Mouse (Mus musculus) embryonic facial prominence, embryonic 12.5 days (tissue): ENCODE measurements around the gene Glod4. TPM values are rescaled to one million over a fixed set of nuclear protein-coding genes. Genes with fewer than 3 reads are reported as not detected.

ENCODE experiments used
- ATAC-seq: fragments of 200-750 bp; cut with Nextera tagmentation; 2 replicates; pipeline ENCODE4 v1.8.0; 2017; ENCODE audit not compliant: insufficient number of reproducible peaks, insufficient read depth, low FRiP score, low TSS enrichment
- H3K27ac ChIP-seq: fragments of 300-500 bp; sonication (generic); 2 replicates; pipeline ENCODE4 v1.5.1; 2016; ENCODE audit warnings: mild to moderate bottlenecking
- H3K27me3 ChIP-seq: fragments of 300-500 bp; sonication (generic); 2 replicates; pipeline ENCODE4 v1.6.1; 2016; ENCODE audit warnings: mild to moderate bottlenecking, moderate library complexity
- H3K36me3 ChIP-seq: fragments of 300-500 bp; sonication (generic); 2 replicates; pipeline ENCODE4 v1.6.1; 2016; ENCODE audit warnings: mild to moderate bottlenecking
- H3K4me1 ChIP-seq: fragments of 300-500 bp; sonication (generic); 2 replicates; pipeline ENCODE4 v1.6.1; 2016
- H3K4me2 ChIP-seq: fragments of 300-500 bp; sonication (generic); replicated peaks from 2 replicates; pipeline ENCODE4 v1.6.1; 2016; ENCODE audit warnings: mild to moderate bottlenecking, moderate library complexity
- H3K4me3 ChIP-seq: fragments of 300-500 bp; sonication (generic); 2 replicates; pipeline ENCODE4 v1.5.1; 2016; ENCODE audit warnings: mild to moderate bottlenecking
- H3K9ac ChIP-seq: fragments of 300-500 bp; sonication (generic); 2 replicates; pipeline ENCODE4 v1.6.1; 2016; ENCODE audit warnings: mild to moderate bottlenecking, moderate library complexity
- H3K9me3 ChIP-seq: fragments of 300-500 bp; sonication (generic); 2 replicates; pipeline ENCODE4 v1.6.1; 2016; ENCODE audit warnings: mild to moderate bottlenecking, moderate library complexity
- WGBS: fragments of 180-500 bp; shearing (Covaris S2); methylation state at CpG from one replicate; pipeline ENCODE4 v1.1.7; 2016; 5-methylcytosine and 5-hydroxymethylcytosine counted together
- polyA plus RNA-seq: library from polyadenylated mRNA; unstranded; fragments of >200 nt; fragmentation: Nextera tagmentation; extraction: Ambion mirVana; gene quantifications from 2 replicates; pipeline ENCODE4 v1.2.1, GENCODE M21; 2016

Gene Glod4
- polyA plus RNA-seq, 1 experiment from 2014 or later: 126 TPM

GRCm38 (mm10) chr11:76135641-76136437 is 107.7 kb downstream of the Glod4 start:
- Histone ChIP-seq H3K27ac (no peak overlapping the region), H3K27me3 (no peaks in the 10 kb centered on the region), H3K36me3 (peaks cover 31% of the 10 kb centered on the region), H3K4me2 (no peak overlapping the region), H3K4me1 (no peaks in the 10 kb centered on the region), H3K4me3 (no peak overlapping the region), H3K9ac (no peak overlapping the region), H3K9me3 (no peaks in the 10 kb centered on the region)
- 81% methylated on average over 7 of the region's 7 CpGs for WGBS
- no peak for ATAC-seq

DNA sequence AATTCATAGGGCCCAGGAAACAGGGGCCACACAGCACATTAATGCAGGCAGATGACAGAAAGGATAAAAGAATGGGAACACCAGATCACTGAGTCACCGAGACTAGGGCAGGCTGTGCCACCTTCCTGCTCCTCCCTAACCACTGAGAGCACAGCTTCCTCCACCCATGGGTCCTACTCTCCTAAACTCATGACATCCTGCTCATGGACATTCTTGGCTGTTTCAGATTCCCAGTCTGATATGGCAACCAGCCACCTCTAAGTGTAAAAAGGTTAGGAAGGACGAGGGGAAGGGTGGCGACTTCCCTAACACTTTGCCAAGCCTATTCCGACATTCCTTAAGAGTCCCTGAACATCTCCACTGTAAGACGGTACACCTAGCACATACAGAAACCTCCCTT is 112.7 kb downstream of the Glod4 start:
- Histone ChIP-seq H3K27ac (no peak overlapping the region), H3K9me3 (no peaks in the 10 kb centered on the region), H3K27me3 (no peaks in the 10 kb centered on the region), H3K36me3 (peaks cover 20% of the 10 kb centered on the region), H3K9ac (no peak overlapping the region), H3K4me1 (peaks cover 2% of the 10 kb centered on the region), H3K4me3 (no peak overlapping the region), H3K4me2 (no peak overlapping the region)
- WGBS: 86% methylated on average over 5 of the region's 5 CpGs
- ATAC-seq: no peak

- Histone ChIP-seq H3K27ac (peak overlapping the region; percentile 70), H3K4me1 (peaks cover 28% of the 10 kb centered on the region), H3K4me3 (no peak overlapping the region), H3K9me3 (no peaks in the 10 kb centered on the region), H3K9ac (no peak overlapping the region), H3K27me3 (no peaks in the 10 kb centered on the region), H3K36me3 (no peaks in the 10 kb centered on the region), H3K4me2 (peak overlapping the region; percentile 11; the same call in 1 of the 2 replicates)
- ATAC-seq: 0 out of 2 replicates have a peak, but pooled peaks have one; percentile 52
- WGBS: 33% methylated on average over 8 of the region's 8 CpGs
Measured at GRCm38 (mm10) chr11:76125386-76125785, 118.1 kb downstream of the Glod4 start.

DNA sequence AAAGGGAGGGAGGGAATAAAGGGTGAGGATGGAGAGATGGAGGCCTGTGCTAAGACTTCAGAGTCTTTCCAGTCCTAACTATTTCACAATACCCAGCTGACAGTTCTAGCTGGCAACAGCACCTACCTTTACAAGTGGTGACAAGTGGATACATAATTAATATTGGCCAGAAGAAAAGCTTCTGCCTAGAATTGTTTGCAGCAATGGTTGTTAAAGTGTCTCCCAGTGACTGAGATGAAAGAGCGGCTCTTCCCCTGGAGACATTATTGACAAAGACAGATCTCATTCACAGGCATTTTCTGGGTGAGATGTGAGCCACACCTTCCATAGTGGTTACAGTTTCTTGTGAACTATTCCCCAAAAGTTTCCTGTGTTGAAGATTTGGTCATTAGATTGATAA is 120.0 kb downstream of the Glod4 start:
- Histone ChIP-seq H3K4me1 (peaks cover 34% of the 10 kb centered on the region), H3K9me3 (no peaks in the 10 kb centered on the region), H3K27ac (no peak overlapping the region), H3K4me3 (no peak overlapping the region), H3K9ac (no peak overlapping the region), H3K27me3 (no peaks in the 10 kb centered on the region), H3K36me3 (0 out of 2 replicates have a peak, but pooled peaks cover 2% of the 10 kb centered on the region), H3K4me2 (no peak overlapping the region)
- WGBS: 92% methylated on average over 1 of the region's 1 CpGs
- no peak for ATAC-seq

GRCm38 (mm10) chr11:76122571-76122970 is 121.0 kb downstream of the Glod4 start:
- Histone ChIP-seq H3K9me3 (no peaks in the 10 kb centered on the region), H3K4me2 (no peak overlapping the region), H3K27ac (no peak overlapping the region; the same call in 1 of the 2 replicates), H3K9ac (no peak overlapping the region), H3K4me3 (no peak overlapping the region), H3K27me3 (no peaks in the 10 kb centered on the region), H3K36me3 (0 out of 2 replicates have a peak, but pooled peaks cover 4% of the 10 kb centered on the region), H3K4me1 (peaks cover 34% of the 10 kb centered on the region)
- WGBS: 66% methylated on average over 2 of the region's 2 CpGs
- ATAC-seq: no peak

- no peak overlapping the region for H3K4me2 ChIP-seq
- ATAC-seq: no peak
- H3K9me3 ChIP-seq: no peaks in the 10 kb centered on the region
- H3K4me3 ChIP-seq: no peak overlapping the region
- peaks cover 34% of the 10 kb centered on the region for H3K4me1 ChIP-seq
- peak overlapping the region; percentile 24; the same call in 1 of the 2 replicates for H3K27ac ChIP-seq
- H3K9ac ChIP-seq: no peak overlapping the region
- H3K36me3 ChIP-seq: peaks cover 13% of the 10 kb centered on the region; the same call in 1 of the 2 replicates
- no peaks in the 10 kb centered on the region for H3K27me3 ChIP-seq
- WGBS: 77% methylated on average over 4 of the region's 4 CpGs
Measured at GRCm38 (mm10) chr11:76121086-76121485, 122.4 kb downstream of the Glod4 start.

- Histone ChIP-seq H3K4me2 (no peak overlapping the region), H3K9me3 (no peaks in the 10 kb centered on the region), H3K4me1 (peaks cover 28% of the 10 kb centered on the region), H3K27ac (peak overlapping the region; percentile 79), H3K36me3 (peaks cover 14% of the 10 kb centered on the region), H3K4me3 (no peak overlapping the region), H3K9ac (no peak overlapping the region), H3K27me3 (no peaks in the 10 kb centered on the region)
- 0 out of 2 replicates have a peak, but pooled peaks have one; percentile 52 for ATAC-seq
- WGBS: 25% methylated on average over 10 of the region's 10 CpGs
Measured at GRCm38 (mm10) chr11:76120407-76120901, 123.1 kb downstream of the Glod4 start.

- WGBS: 100% methylated on average over 3 of the region's 3 CpGs
- Histone ChIP-seq H3K9ac (no peak overlapping the region), H3K4me3 (no peak overlapping the region), H3K4me1 (peaks cover 22% of the 10 kb centered on the region), H3K27ac (no peak overlapping the region), H3K27me3 (no peaks in the 10 kb centered on the region), H3K36me3 (peaks cover 20% of the 10 kb centered on the region), H3K9me3 (no peaks in the 10 kb centered on the region), H3K4me2 (no peak overlapping the region)
- ATAC-seq: no peak
Measured at GRCm38 (mm10) chr11:76110416-76110815, 133.1 kb downstream of the Glod4 start.

DNA sequence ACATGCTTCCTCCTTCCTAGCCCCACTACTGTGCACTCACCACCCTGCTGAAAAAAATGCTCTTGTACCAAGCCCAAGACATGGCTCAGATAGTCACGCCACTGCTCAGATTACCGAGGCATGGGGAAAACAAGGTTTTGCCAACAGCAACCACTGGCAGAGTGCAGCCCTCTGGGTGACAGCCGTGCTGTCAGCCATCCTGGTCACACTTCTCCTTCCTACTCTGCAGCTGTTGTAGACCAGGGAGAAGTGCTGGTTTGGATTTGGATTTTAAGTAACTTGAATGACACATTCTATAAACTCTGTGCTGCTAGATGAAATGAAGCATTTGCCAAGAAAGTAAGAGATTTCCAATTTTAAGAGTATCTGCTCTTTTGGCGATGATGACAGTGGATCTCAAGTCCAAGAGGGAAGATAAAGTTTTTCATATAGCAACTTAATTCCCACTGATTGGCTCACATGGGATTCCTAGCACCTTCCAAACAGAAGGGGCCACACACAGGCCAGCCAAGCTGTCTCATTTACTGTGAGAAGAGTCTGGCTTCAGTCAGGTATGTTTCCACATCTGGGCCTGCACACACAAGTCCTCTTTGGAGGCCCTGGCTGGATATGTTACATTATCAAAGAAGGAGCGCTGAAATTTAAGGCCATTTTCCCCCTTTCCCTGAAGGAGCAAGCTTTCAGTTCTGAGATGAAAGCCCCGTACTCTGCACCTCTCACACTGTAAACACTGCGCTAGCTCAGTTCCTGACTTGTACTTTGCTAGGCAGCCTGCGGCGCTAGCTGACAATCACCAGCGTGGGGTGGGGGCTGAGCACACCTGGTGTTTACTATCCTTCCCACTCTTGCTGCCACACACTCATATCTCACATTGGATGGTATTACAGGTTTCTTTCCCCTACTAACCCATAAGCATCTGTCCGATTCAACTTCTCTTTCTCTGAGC is 136.7 kb downstream of the Glod4 start:
- 65% methylated on average over 11 of the region's 11 CpGs for WGBS
- H3K27ac ChIP-seq: peak overlapping the region; percentile 78

GRCm38 (mm10) chr11:76101154-76101553 is 142.4 kb downstream of the Glod4 start:
- no peak overlapping the region for H3K9ac ChIP-seq
- no peak for ATAC-seq
- H3K4me1 ChIP-seq: peaks cover 26% of the 10 kb centered on the region
- H3K9me3 ChIP-seq: no peaks in the 10 kb centered on the region
- H3K27ac ChIP-seq: peak overlapping the region; percentile 54; the same call in 1 of the 2 replicates
- no peaks in the 10 kb centered on the region for H3K27me3 ChIP-seq
- H3K36me3 ChIP-seq: 0 out of 2 replicates have a peak, but pooled peaks cover 8% of the 10 kb centered on the region
- no peak overlapping the region for H3K4me3 ChIP-seq
- H3K4me2 ChIP-seq: no peak overlapping the region

More for the DNA sequence above, 136.7 kb downstream of the Glod4 start:
- 0 out of 2 replicates have a peak, but pooled peaks cover under 1% of the 10 kb centered on the region for H3K36me3 ChIP-seq
- H3K4me2 ChIP-seq: no peak overlapping the region
- peak; percentile 80; the same call in 1 of the 2 replicates for ATAC-seq
- H3K27me3 ChIP-seq: no peaks in the 10 kb centered on the region
- H3K4me1 ChIP-seq: peaks cover 26% of the 10 kb centered on the region
- no peak overlapping the region for H3K4me3 ChIP-seq
- no peak overlapping the region for H3K9ac ChIP-seq
- H3K9me3 ChIP-seq: no peaks in the 10 kb centered on the region

- Histone ChIP-seq H3K36me3 (0 out of 2 replicates have a peak, but pooled peaks cover 8% of the 10 kb centered on the region), H3K4me3 (no peak overlapping the region), H3K9ac (no peak overlapping the region), H3K4me1 (peaks cover 16% of the 10 kb centered on the region), H3K27me3 (no peaks in the 10 kb centered on the region), H3K4me2 (no peak overlapping the region), H3K27ac (peak overlapping the region; percentile 62; the same call in 1 of the 2 replicates), H3K9me3 (no peaks in the 10 kb centered on the region)
- ATAC-seq: no peak
- 49% methylated on average over 4 of the region's 4 CpGs for WGBS
Measured at GRCm38 (mm10) chr11:76099193-76099975, 144.1 kb downstream of the Glod4 start.
